Mouse (Mus musculus): ENCODE results near the gene Naa50.

DNA sequence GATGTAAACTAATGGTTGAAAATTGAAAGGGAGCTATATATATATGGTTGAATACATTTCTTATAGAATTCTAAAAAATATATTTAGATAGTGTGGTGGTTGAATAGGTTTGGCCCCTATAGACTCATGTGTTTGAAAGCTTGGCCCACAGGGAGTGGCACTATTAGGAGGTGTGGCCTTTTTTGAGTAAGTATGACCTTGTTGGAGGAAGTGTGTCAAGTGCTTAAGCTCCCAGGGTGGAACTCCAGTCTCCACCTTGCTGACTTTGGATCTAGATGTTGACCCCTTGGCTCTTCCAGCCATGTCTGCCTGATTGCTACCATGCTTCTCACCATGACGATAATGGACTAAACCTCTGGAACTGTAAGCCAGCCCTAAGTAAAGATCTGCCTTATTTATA is 43.0 kb downstream of the Naa50 start:
- no peak for TF ChIP-seq CHD2 (IDR thresholded peaks at IDR 0.05; ENCODE audit: low read depth, low read length)
- no peak for TF ChIP-seq HCFC1 (IDR thresholded peaks at IDR 0.05; ENCODE audit: borderline replicate concordance, insufficient read depth, low read length)
- no peak for TF ChIP-seq ZNF384 (IDR thresholded peaks at IDR 0.05; ENCODE audit: low read depth, low read length)
- TF ChIP-seq ZC3H11A (IDR thresholded peaks at IDR 0.05; ENCODE audit: borderline replicate concordance, low read depth, low read length), result no peak

All from ES-E14 (cell line).